Mouse (Mus musculus): ENCODE measurements around the gene Ap3d1. TPM values are rescaled to one million over a fixed set of nuclear protein-coding genes. Genes with fewer than 3 reads are reported as not detected.
A peak's percentile ranks its signal among the peaks of the same experiment; 100 is the strongest.

The Ap3d1 gene
- polyA plus RNA-seq, 1 experiment: 68.0 TPM

DNA sequence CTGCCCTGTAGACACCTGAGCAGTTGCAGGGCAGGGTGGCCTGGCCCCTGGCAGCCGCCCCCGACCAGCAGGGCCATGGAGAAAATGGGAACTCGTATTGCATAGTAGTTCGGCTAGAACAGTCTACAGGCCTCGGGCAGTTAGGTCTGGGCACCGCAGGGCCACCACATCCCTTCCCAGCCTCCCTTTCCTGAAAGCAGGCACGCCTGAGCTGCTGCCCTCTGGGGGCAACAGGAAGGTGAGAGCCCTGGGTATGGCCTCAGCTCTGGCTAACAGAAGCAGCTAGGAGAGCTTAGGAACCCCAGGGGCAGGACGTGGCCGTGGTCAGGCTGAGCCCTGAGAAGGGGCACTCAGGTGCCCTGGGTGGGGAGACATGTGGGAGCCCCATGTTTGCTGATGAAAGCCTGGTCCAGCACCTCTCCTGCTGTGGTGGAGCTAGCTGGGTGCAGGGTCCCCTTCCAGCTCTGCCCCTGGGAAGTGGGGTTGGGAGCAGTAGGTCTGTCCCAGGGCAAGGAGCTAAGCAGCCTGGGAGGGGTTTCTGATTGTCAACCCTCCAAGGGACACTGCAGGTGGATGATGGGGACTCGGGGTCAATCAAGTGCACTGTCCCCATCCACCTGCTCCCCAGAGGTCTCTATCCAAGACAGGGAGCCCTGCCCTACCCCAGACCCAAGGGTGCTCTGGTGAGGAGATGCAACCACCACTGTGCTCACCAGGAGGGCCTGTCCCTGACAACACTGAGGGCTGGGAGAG lies 75.9 kb downstream of the Ap3d1 start:
- Histone ChIP-seq H3ac (ENCODE audit: control insufficient read depth, insufficient read length) (no peak overlapping the region), H3K27me3 (ENCODE audit: control insufficient read depth, insufficient read depth, insufficient read length) (no peaks in the 10 kb centered on the region), H3K4me2 (ENCODE audit: low read depth) (peak overlapping the region; percentile 68), H3K4me3 (no peak overlapping the region), H3K79me2 (ENCODE audit: control insufficient read depth, insufficient read depth) (no peaks in the 10 kb centered on the region), H3K36me3 (ENCODE audit: control insufficient read depth, insufficient read depth) (peaks cover 10% of the 10 kb centered on the region)
- TF ChIP-seq MAX (IDR thresholded peaks at IDR 0.05; ENCODE audit: low read depth) (no peak), REST (IDR thresholded peaks at IDR 0.05; ENCODE audit: insufficient read depth, insufficient read length) (no peak), E2F4 (IDR thresholded peaks at IDR 0.05; ENCODE audit: insufficient read depth) (no peak), MYOG (IDR thresholded peaks at IDR 0.05; ENCODE audit: control insufficient read depth in 1 of 3, insufficient read depth in 1 of 3, insufficient read length in 2 of 3, low read depth in 2 of 3) (no peak), USF1 (IDR thresholded peaks at IDR 0.05; ENCODE audit: low read depth) (no peak), SRF (IDR thresholded peaks at IDR 0.05; ENCODE audit: control insufficient read depth, insufficient read length, low read depth) (no peak), POLR2AphosphoS2 (IDR thresholded peaks at IDR 0.05; ENCODE audit: insufficient read length, low read depth) (no peak), MYOD1 (IDR thresholded peaks at IDR 0.05; ENCODE audit: control insufficient read depth in 1 of 3, insufficient read length in 2 of 3, low read depth in 2 of 3) (no peak), TCF3 (IDR thresholded peaks at IDR 0.05; ENCODE audit: insufficient read length, low read depth) (no peak), CEBPB (IDR thresholded peaks at IDR 0.05; ENCODE audit: insufficient read depth, poor library complexity, severe bottlenecking) (no peak), POLR2A (IDR thresholded peaks at IDR 0.05; ENCODE audit: insufficient read length, low read depth) (no peak), TCF12 (IDR thresholded peaks at IDR 0.05; ENCODE audit: insufficient read depth, poor library complexity, severe bottlenecking) (no peak)

DNA sequence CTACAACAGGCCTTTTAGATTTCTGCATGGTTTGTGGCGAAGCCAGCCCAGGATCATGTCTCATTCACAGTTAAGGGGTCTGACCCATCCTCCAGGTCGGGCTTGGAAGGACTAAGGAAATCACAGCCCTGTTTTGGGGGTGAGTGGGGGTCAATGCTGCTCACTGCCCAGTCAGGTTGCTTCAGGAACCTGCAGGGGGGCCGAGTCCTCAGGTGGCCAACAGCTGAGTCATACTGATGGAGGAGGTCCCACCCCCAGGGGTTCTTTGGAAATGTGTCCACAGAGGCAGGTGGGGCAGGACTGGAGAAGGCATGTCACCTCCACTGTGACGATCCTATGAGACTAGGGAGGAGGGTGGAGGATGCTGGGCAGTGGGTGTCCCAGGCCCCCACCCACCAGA lies 76.6 kb downstream of the Ap3d1 start:
- H3K36me3 ChIP-seq (ENCODE audit: control insufficient read depth, insufficient read depth): peaks cover 3% of the 10 kb centered on the region

DNA sequence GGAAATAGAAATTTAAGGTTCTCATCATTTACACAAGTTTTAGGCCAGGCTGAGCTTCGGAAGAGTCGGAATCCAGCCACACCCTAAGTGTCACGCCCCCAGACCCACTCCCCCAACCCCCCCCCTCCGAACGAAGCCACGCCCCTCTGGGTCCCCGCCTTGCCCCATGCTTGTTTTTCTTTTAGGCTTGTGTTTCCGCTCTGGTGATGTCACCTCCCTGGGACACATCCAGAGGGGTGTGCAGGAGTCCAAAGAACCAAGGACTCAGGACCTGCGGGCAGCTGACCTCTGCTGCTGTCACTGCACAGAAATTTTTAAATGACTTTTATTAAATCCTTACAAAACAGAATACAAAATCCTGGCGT lies 77.1 kb downstream of the Ap3d1 start:
- Histone ChIP-seq H3K4me3 (no peak overlapping the region), H3K27me3 (ENCODE audit: control insufficient read depth, insufficient read depth, insufficient read length) (no peaks in the 10 kb centered on the region), H3K36me3 (ENCODE audit: control insufficient read depth, insufficient read depth) (no peaks in the 10 kb centered on the region), H3K4me2 (ENCODE audit: low read depth) (peak overlapping the region; percentile 68), H3K79me2 (ENCODE audit: control insufficient read depth, insufficient read depth) (no peaks in the 10 kb centered on the region), H3ac (ENCODE audit: control insufficient read depth, insufficient read length) (no peak overlapping the region)
- no peak for TF ChIP-seq MYOG (IDR thresholded peaks at IDR 0.05; ENCODE audit: control insufficient read depth in 1 of 3, insufficient read depth in 1 of 3, insufficient read length in 2 of 3, low read depth in 2 of 3)
- no peak for TF ChIP-seq CEBPB (IDR thresholded peaks at IDR 0.05; ENCODE audit: insufficient read depth, poor library complexity, severe bottlenecking)
- TF ChIP-seq POLR2AphosphoS2 (IDR thresholded peaks at IDR 0.05; ENCODE audit: insufficient read length, low read depth): no peak
- no peak for TF ChIP-seq TCF12 (IDR thresholded peaks at IDR 0.05; ENCODE audit: insufficient read depth, poor library complexity, severe bottlenecking)
- TF ChIP-seq USF1 (IDR thresholded peaks at IDR 0.05; ENCODE audit: low read depth): no peak
- no peak for TF ChIP-seq MYOD1 (IDR thresholded peaks at IDR 0.05; ENCODE audit: control insufficient read depth in 1 of 3, insufficient read length in 2 of 3, low read depth in 2 of 3)
- TF ChIP-seq POLR2A (IDR thresholded peaks at IDR 0.05; ENCODE audit: insufficient read length, low read depth): no peak
- no peak for TF ChIP-seq REST (IDR thresholded peaks at IDR 0.05; ENCODE audit: insufficient read depth, insufficient read length)
- no peak for TF ChIP-seq MAX (IDR thresholded peaks at IDR 0.05; ENCODE audit: low read depth)
- TF ChIP-seq SRF (IDR thresholded peaks at IDR 0.05; ENCODE audit: control insufficient read depth, insufficient read length, low read depth): no peak
- no peak for TF ChIP-seq TCF3 (IDR thresholded peaks at IDR 0.05; ENCODE audit: insufficient read length, low read depth)
- no peak for TF ChIP-seq E2F4 (IDR thresholded peaks at IDR 0.05; ENCODE audit: insufficient read depth)

More for the DNA sequence above, 76.6 kb downstream of the Ap3d1 start:
- H3K4me2 ChIP-seq (ENCODE audit: low read depth): peak overlapping the region; percentile 68
- no peak overlapping the region for H3K4me3 ChIP-seq
- no peaks in the 10 kb centered on the region for H3K79me2 ChIP-seq (ENCODE audit: control insufficient read depth, insufficient read depth)
- no peak overlapping the region for H3ac ChIP-seq (ENCODE audit: control insufficient read depth, insufficient read length)
- no peaks in the 10 kb centered on the region for H3K27me3 ChIP-seq (ENCODE audit: control insufficient read depth, insufficient read depth, insufficient read length)
- TF ChIP-seq TCF12 (IDR thresholded peaks at IDR 0.05; ENCODE audit: insufficient read depth, poor library complexity, severe bottlenecking) (no peak), SRF (IDR thresholded peaks at IDR 0.05; ENCODE audit: control insufficient read depth, insufficient read length, low read depth) (no peak), USF1 (IDR thresholded peaks at IDR 0.05; ENCODE audit: low read depth) (no peak), MYOG (IDR thresholded peaks at IDR 0.05; ENCODE audit: control insufficient read depth in 1 of 3, insufficient read depth in 1 of 3, insufficient read length in 2 of 3, low read depth in 2 of 3) (no peak), MAX (IDR thresholded peaks at IDR 0.05; ENCODE audit: low read depth) (no peak), E2F4 (IDR thresholded peaks at IDR 0.05; ENCODE audit: insufficient read depth) (no peak), TCF3 (IDR thresholded peaks at IDR 0.05; ENCODE audit: insufficient read length, low read depth) (no peak), REST (IDR thresholded peaks at IDR 0.05; ENCODE audit: insufficient read depth, insufficient read length) (no peak), POLR2A (IDR thresholded peaks at IDR 0.05; ENCODE audit: insufficient read length, low read depth) (no peak), CEBPB (IDR thresholded peaks at IDR 0.05; ENCODE audit: insufficient read depth, poor library complexity, severe bottlenecking) (no peak), MYOD1 (IDR thresholded peaks at IDR 0.05; ENCODE audit: control insufficient read depth in 1 of 3, insufficient read length in 2 of 3, low read depth in 2 of 3) (no peak), POLR2AphosphoS2 (IDR thresholded peaks at IDR 0.05; ENCODE audit: insufficient read length, low read depth) (no peak)

DNA sequence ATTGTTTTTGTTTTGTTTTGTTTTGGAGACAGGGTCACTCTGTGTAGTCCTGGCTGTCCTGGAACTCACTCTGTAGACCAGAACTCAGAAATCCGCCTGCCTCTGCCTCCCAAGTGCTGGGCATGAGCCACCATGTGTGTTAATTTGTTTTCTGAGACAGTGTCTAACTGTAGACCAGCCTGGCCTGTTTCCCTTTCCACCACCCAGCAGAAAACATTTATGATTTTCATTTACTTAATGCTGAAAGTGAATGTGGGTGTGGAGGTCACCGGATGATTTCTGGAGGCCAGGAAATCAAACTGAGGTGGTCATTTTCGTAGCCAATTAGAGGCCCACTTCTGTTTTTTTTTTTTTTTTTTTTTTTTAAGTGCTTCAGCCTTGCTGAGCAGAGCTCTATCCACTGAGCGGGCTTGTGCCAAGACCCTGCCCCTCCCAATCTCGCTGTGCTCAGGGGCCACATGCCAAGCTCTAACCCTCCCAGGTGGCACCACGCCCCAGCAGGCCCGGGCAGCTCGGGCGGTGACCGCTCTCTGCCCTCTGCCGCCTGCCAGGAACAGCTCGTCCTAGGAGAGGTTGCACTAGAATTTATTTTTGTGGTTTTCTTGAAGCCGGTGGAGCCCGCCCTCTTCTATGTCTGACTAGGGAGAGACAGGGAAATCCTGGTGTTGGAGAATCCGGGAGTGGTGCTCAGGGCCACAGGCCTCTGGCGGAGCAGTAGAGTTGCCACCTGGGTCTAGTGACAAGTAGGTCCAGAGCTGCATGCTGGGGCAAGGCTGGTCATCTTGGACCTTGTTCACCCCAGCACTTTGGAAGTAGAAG lies 77.7 kb downstream of the Ap3d1 start:
- TF ChIP-seq CEBPB (IDR thresholded peaks at IDR 0.05; ENCODE audit: insufficient read depth, poor library complexity, severe bottlenecking) (no peak), TCF12 (IDR thresholded peaks at IDR 0.05; ENCODE audit: insufficient read depth, poor library complexity, severe bottlenecking) (peak; percentile 1), MAX (IDR thresholded peaks at IDR 0.05; ENCODE audit: low read depth) (no peak), MYOG (IDR thresholded peaks at IDR 0.05; ENCODE audit: control insufficient read depth in 1 of 3, insufficient read depth in 1 of 3, insufficient read length in 2 of 3, low read depth in 2 of 3) (peak in 2 of 3 experiments; percentile 40 to 87), POLR2A (IDR thresholded peaks at IDR 0.05; ENCODE audit: insufficient read length, low read depth) (peak; percentile 58), POLR2AphosphoS2 (IDR thresholded peaks at IDR 0.05; ENCODE audit: insufficient read length, low read depth) (peak; percentile 90), TCF3 (IDR thresholded peaks at IDR 0.05; ENCODE audit: insufficient read length, low read depth) (no peak), MYOD1 (IDR thresholded peaks at IDR 0.05; ENCODE audit: control insufficient read depth in 1 of 3, insufficient read length in 2 of 3, low read depth in 2 of 3) (peak in 1 of 3 experiments; percentile 72), E2F4 (IDR thresholded peaks at IDR 0.05; ENCODE audit: insufficient read depth) (no peak), USF1 (IDR thresholded peaks at IDR 0.05; ENCODE audit: low read depth) (no peak), REST (IDR thresholded peaks at IDR 0.05; ENCODE audit: insufficient read depth, insufficient read length) (no peak), SRF (IDR thresholded peaks at IDR 0.05; ENCODE audit: control insufficient read depth, insufficient read length, low read depth) (no peak)
- H3K4me3 ChIP-seq: no peak overlapping the region
- H3K36me3 ChIP-seq (ENCODE audit: control insufficient read depth, insufficient read depth): no peaks in the 10 kb centered on the region
- H3K4me2 ChIP-seq (ENCODE audit: low read depth): peak overlapping the region; percentile 68
- no peaks in the 10 kb centered on the region for H3K79me2 ChIP-seq (ENCODE audit: control insufficient read depth, insufficient read depth)
- no peaks in the 10 kb centered on the region for H3K27me3 ChIP-seq (ENCODE audit: control insufficient read depth, insufficient read depth, insufficient read length)
- H3ac ChIP-seq (ENCODE audit: control insufficient read depth, insufficient read length): no peak overlapping the region

All from myocyte (in vitro differentiated cells).